Mouse (Mus musculus) heart, adult 2 months (tissue): ENCODE data around the gene Ifnk.

Experiments
- CTCF ChIP-seq: fragments of 200-600 bp; IDR thresholded peaks from 2 replicates; pipeline ENCODE4 v1.8.1; 2022; ENCODE audit warnings: antibody characterized with exemption, mild to moderate bottlenecking, moderate library complexity
- POLR2A ChIP-seq: fragments of 200-500 bp; IDR thresholded peaks from 2 replicates; pipeline ENCODE4 v1.6.1; 2011; ENCODE audit warnings: mild to moderate bottlenecking, low read depth, low read length, control low read depth; ENCODE audit not compliant: insufficient read depth

DNA sequence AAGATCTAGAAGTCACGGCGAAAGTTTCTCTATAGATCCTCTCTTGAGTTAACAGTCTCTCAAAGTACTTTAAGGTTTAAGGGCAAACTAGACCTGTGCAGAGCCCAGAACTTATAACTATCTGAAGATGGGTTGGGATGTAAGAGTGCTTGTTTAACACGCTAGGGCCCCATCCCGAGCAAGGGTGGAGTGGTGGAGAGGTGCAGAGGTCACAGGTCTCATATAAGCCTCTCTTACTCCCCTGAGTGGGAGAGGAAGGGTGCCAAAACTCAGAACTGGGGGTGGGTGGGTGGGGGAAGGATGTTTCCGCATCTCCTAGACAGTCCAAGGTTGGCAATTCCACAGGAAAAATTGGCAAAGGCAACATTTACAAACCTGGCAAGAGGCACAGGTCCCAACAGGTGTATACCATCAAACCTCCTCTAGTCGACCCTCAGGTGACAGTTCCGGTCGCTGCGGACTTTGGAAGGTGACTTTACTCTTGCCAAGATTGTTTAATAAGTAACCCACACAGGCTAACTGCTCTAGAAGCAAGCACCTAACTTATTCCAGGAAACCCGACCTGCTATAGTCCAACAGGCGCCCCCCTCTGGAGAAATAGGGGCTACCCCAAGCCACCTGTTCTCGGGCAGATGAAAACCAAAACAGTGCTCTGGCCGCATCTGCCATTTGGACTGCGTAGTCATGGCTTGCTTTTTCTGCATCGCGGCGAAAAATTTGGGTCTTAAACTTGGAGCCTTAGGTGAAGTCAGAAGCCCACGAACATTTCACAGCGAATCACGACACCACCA, 3.5 kb downstream of the Ifnk start:
- TF ChIP-seq CTCF (peak; percentile 51), POLR2A (no peak)
